Mouse (Mus musculus) adrenal gland, adult (tissue): ENCODE results near the gene Ciao2a.

Experiments used
- DNase-seq, 2 experiments: peaks; one replicate each; pipeline ENCODE4 v3.0.0; 2022 to 2023; ENCODE audit warnings: low spot score in 1 of 2; ENCODE audit not compliant: inconsistent age in 2 of 2

Gene Ciao2a

GRCm38 (mm10) chr9:66158885-66159430 is 32.5 kb downstream of the Ciao2a start:
- DNase-seq: no peak

- DNase-seq: no peak
These were observed 33.7 kb downstream of the Ciao2a start for GRCm38 (mm10) chr9:66160155-66160554.

GRCm38 (mm10) chr9:66162995-66163394 is 36.6 kb downstream of the Ciao2a start:
- DNase-seq: peak; percentile 57 to 66

- DNase-seq: no peak
These were observed 40.8 kb downstream of the Ciao2a start for GRCm38 (mm10) chr9:66167222-66167621.

GRCm38 (mm10) chr9:66168233-66168632 is 41.8 kb downstream of the Ciao2a start:
- no peak for DNase-seq

- DNase-seq: no peak
These were observed 44.1 kb downstream of the Ciao2a start for GRCm38 (mm10) chr9:66170506-66170905.

GRCm38 (mm10) chr9:66171275-66171921 is 45.0 kb downstream of the Ciao2a start:
- no peak for DNase-seq

- peak in 1 of 2 experiments; percentile 65 for DNase-seq
These were observed 47.0 kb downstream of the Ciao2a start for GRCm38 (mm10) chr9:66173316-66173855.

GRCm38 (mm10) chr9:66174985-66175384 is 48.6 kb downstream of the Ciao2a start:
- no peak for DNase-seq

GRCm38 (mm10) chr9:66177975-66178374 is 51.6 kb downstream of the Ciao2a start:
- no peak for DNase-seq

- DNase-seq: no peak
These were observed 53.4 kb downstream of the Ciao2a start for GRCm38 (mm10) chr9:66179795-66180194.

GRCm38 (mm10) chr9:66181126-66181825 is 54.9 kb downstream of the Ciao2a start:
- DNase-seq: no peak

- DNase-seq: no peak
These were observed 55.6 kb downstream of the Ciao2a start for GRCm38 (mm10) chr9:66181826-66182678.

- DNase-seq: no peak
These were observed 56.2 kb downstream of the Ciao2a start for GRCm38 (mm10) chr9:66182679-66182993.

- DNase-seq: no peak
These were observed 56.6 kb downstream of the Ciao2a start for GRCm38 (mm10) chr9:66183023-66183422.

GRCm38 (mm10) chr9:66184572-66184971 is 58.2 kb downstream of the Ciao2a start:
- no peak for DNase-seq

GRCm38 (mm10) chr9:66186426-66186825 is 60.0 kb downstream of the Ciao2a start:
- no peak for DNase-seq
